Mouse (Mus musculus): ENCODE measurements around the gene Sytl3.
"Not testable (repeated sequence)": the region's sequence is repeated elsewhere in the genome, so short reads cannot be mapped to it uniquely, and the experiment has no call there.

GRCm38 (mm10) chr17:6644210-6644609 lies 14.7 kb upstream of the Sytl3 start:
- TF ChIP-seq CTCF (conservative IDR thresholded peaks at IDR 0.05; ENCODE audit: insufficient read depth, insufficient read length, low read depth, low read length); POLR2A (IDR thresholded peaks at IDR 0.05; ENCODE audit: low read depth, low read length): not testable (repeated sequence)

All from kidney, adult 2 months (tissue).